Mouse (Mus musculus) adrenal gland, adult 10 weeks (tissue): ENCODE results near the gene Gm28576. TPM values are rescaled to one million over a fixed set of nuclear protein-coding genes. Genes with fewer than 3 reads are reported as not detected.

Experiments used
- polyA plus RNA-seq: library from polyadenylated mRNA; stranded (reverse); fragments of 350-450 nt; fragmentation: Illumina TruSeq; extraction: RNeasy Lipid Tissue Mini Kit (QIAGEN cat#74804); gene quantifications from one replicate; pipeline ENCODE4 v1.2.3, GENCODE M21; 2014; ENCODE audit warnings: low read depth, low replicate concordance

Gm28576 gene
- not detected for polyA plus RNA-seq

DNA sequence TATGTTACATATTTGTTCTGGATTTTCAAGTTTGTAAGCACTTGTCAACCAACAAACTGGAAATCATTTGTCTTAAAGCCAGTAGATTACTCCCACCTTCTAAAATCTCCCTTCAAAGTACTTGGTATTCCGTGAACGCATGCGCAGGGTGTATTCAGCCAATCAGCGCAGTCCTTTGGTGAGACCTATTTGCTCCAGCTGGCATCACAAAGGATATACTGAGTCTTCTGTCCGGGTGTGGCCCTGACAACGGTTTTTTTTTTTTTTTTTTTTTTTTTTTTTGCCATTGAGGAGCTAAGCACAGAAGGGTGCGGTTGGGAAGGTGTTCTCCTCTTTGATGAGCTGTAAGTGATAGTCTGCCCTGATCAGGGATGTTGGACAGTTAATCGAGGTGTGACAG lies at the start of gene Gm28576:
Gm28576 (plus strand) TSS at position 301 of the 400 bp plus-strand sequence.

Other genes with a start within 250 kb of the Gm28576 start
- not detected for gene Gm20826, start 84.5 kb upstream of the Gm28576 start, polyA plus RNA-seq